Mouse (Mus musculus): ENCODE measurements around the gene Gpr142. TPM values are rescaled to one million over a fixed set of nuclear protein-coding genes. Genes with fewer than 3 reads are reported as not detected.

Gene Gpr142
- polyA plus RNA-seq, 1 experiment from 2014 or later, result not detected

GRCm38 (mm10) chr11:114807025-114807424 is 8.3 kb downstream of the Gpr142 start:
- Histone ChIP-seq H3K4me3 (replicated peaks; ENCODE audit: low read depth, low read length) (no peak overlapping the region), H3K9ac (replicated peaks; ENCODE audit: low read length) (no peak overlapping the region), H3K4me1 (ENCODE audit: control insufficient read depth, insufficient read depth, low read length) (peaks cover 15% of the 10 kb centered on the region; the same call in 1 of the 2 replicates), H3K27me3 (ENCODE audit: control insufficient read depth, insufficient read depth, low read length) (no peaks in the 10 kb centered on the region), H3K9me3 (ENCODE audit: control insufficient read depth, low read length) (no peaks in the 10 kb centered on the region), H3K27ac (replicated peaks; ENCODE audit: low read depth, low read length) (no peak overlapping the region), H3K4me2 (ENCODE audit: low read length) (no peak overlapping the region), H3K36me3 (ENCODE audit: control insufficient read depth, insufficient read depth, low read length) (no peaks in the 10 kb centered on the region)
- WGBS, result 52% methylated on average over 2 of the region's 2 CpGs
- DNase-seq (no peak), ATAC-seq (ENCODE audit: low FRiP score, low TSS enrichment) (no peak)

- Histone ChIP-seq H3K4me3 (replicated peaks; ENCODE audit: low read depth, low read length) (no peak overlapping the region), H3K27ac (replicated peaks; ENCODE audit: low read depth, low read length) (no peak overlapping the region), H3K4me2 (ENCODE audit: low read length) (no peak overlapping the region), H3K9me3 (ENCODE audit: control insufficient read depth, low read length) (no peaks in the 10 kb centered on the region), H3K27me3 (ENCODE audit: control insufficient read depth, insufficient read depth, low read length) (no peaks in the 10 kb centered on the region), H3K4me1 (ENCODE audit: control insufficient read depth, insufficient read depth, low read length) (peaks cover 14% of the 10 kb centered on the region; the same call in 1 of the 2 replicates), H3K36me3 (ENCODE audit: control insufficient read depth, insufficient read depth, low read length) (no peaks in the 10 kb centered on the region), H3K9ac (replicated peaks; ENCODE audit: low read length) (no peak overlapping the region)
- no peak for DNase-seq
- no peak for ATAC-seq (ENCODE audit: low FRiP score, low TSS enrichment)
- WGBS, result 21% methylated on average over 14 of the region's 14 CpGs
Observed at GRCm38 (mm10) chr11:114807686-114808427, 9.1 kb downstream of the Gpr142 start.

GRCm38 (mm10) chr11:114809371-114809770 is 10.6 kb downstream of the Gpr142 start:
- no peak overlapping the region for H3K27ac ChIP-seq (replicated peaks; ENCODE audit: low read depth, low read length)
- H3K9ac ChIP-seq (replicated peaks; ENCODE audit: low read length), result no peak overlapping the region
- WGBS, result 94% methylated on average over 1 of the region's 1 CpGs
- ATAC-seq (ENCODE audit: low FRiP score, low TSS enrichment), result no peak
- H3K9me3 ChIP-seq (ENCODE audit: control insufficient read depth, low read length), result no peaks in the 10 kb centered on the region
- H3K4me1 ChIP-seq (ENCODE audit: control insufficient read depth, insufficient read depth, low read length), result peaks cover 6% of the 10 kb centered on the region; the same call in 1 of the 2 replicates
- H3K4me3 ChIP-seq (replicated peaks; ENCODE audit: low read depth, low read length), result no peak overlapping the region
- no peaks in the 10 kb centered on the region for H3K27me3 ChIP-seq (ENCODE audit: control insufficient read depth, insufficient read depth, low read length)
- H3K4me2 ChIP-seq (ENCODE audit: low read length), result no peak overlapping the region
- DNase-seq, result no peak
- no peaks in the 10 kb centered on the region for H3K36me3 ChIP-seq (ENCODE audit: control insufficient read depth, insufficient read depth, low read length)

- H3K4me1 ChIP-seq (ENCODE audit: control insufficient read depth, insufficient read depth, low read length), result peaks cover 6% of the 10 kb centered on the region; the same call in 1 of the 2 replicates
- 21% methylated on average over 4 of the region's 4 CpGs for WGBS
- no peak overlapping the region for H3K4me3 ChIP-seq (replicated peaks; ENCODE audit: low read depth, low read length)
- no peak overlapping the region for H3K9ac ChIP-seq (replicated peaks; ENCODE audit: low read length)
- no peaks in the 10 kb centered on the region for H3K9me3 ChIP-seq (ENCODE audit: control insufficient read depth, low read length)
- no peaks in the 10 kb centered on the region for H3K36me3 ChIP-seq (ENCODE audit: control insufficient read depth, insufficient read depth, low read length)
- no peak for ATAC-seq (ENCODE audit: low FRiP score, low TSS enrichment)
- no peaks in the 10 kb centered on the region for H3K27me3 ChIP-seq (ENCODE audit: control insufficient read depth, insufficient read depth, low read length)
- DNase-seq, result no peak
- no peak overlapping the region for H3K4me2 ChIP-seq (ENCODE audit: low read length)
- no peak overlapping the region for H3K27ac ChIP-seq (replicated peaks; ENCODE audit: low read depth, low read length)
Observed at GRCm38 (mm10) chr11:114810344-114810743, 11.6 kb downstream of the Gpr142 start.

GRCm38 (mm10) chr11:114812731-114813240 is 14.1 kb downstream of the Gpr142 start:
- H3K36me3 ChIP-seq (ENCODE audit: control insufficient read depth, insufficient read depth, low read length), result no peaks in the 10 kb centered on the region
- no peaks in the 10 kb centered on the region for H3K9me3 ChIP-seq (ENCODE audit: control insufficient read depth, low read length)
- DNase-seq (peak; percentile 90), ATAC-seq (ENCODE audit: low FRiP score, low TSS enrichment) (no peak; the same call in 1 of the 2 replicates)
- H3K27me3 ChIP-seq (ENCODE audit: control insufficient read depth, insufficient read depth, low read length), result no peaks in the 10 kb centered on the region
- no peaks in the 10 kb centered on the region for H3K4me1 ChIP-seq (ENCODE audit: control insufficient read depth, insufficient read depth, low read length)
- no peak overlapping the region for H3K4me3 ChIP-seq (replicated peaks; ENCODE audit: low read depth, low read length)
- no peak overlapping the region for H3K27ac ChIP-seq (replicated peaks; ENCODE audit: low read depth, low read length)
- H3K4me2 ChIP-seq (ENCODE audit: low read length), result no peak overlapping the region
- H3K9ac ChIP-seq (replicated peaks; ENCODE audit: low read length), result no peak overlapping the region
- 17% methylated on average over 6 of the region's 6 CpGs for WGBS

- no peaks in the 10 kb centered on the region for H3K27me3 ChIP-seq (ENCODE audit: control insufficient read depth, insufficient read depth, low read length)
- no peak overlapping the region for H3K27ac ChIP-seq (replicated peaks; ENCODE audit: low read depth, low read length)
- H3K9ac ChIP-seq (replicated peaks; ENCODE audit: low read length), result no peak overlapping the region
- no peaks in the 10 kb centered on the region for H3K9me3 ChIP-seq (ENCODE audit: control insufficient read depth, low read length)
- no peaks in the 10 kb centered on the region for H3K4me1 ChIP-seq (ENCODE audit: control insufficient read depth, insufficient read depth, low read length)
- ATAC-seq (ENCODE audit: low FRiP score, low TSS enrichment) (no peak), DNase-seq (no peak)
- H3K4me3 ChIP-seq (replicated peaks; ENCODE audit: low read depth, low read length), result no peak overlapping the region
- H3K36me3 ChIP-seq (ENCODE audit: control insufficient read depth, insufficient read depth, low read length), result no peaks in the 10 kb centered on the region
- 81% methylated on average over 11 of the region's 11 CpGs for WGBS
- H3K4me2 ChIP-seq (ENCODE audit: low read length), result no peak overlapping the region
Observed at GRCm38 (mm10) chr11:114814873-114815592, 16.3 kb downstream of the Gpr142 start.

GRCm38 (mm10) chr11:114816934-114817333 is 18.2 kb downstream of the Gpr142 start:
- no peaks in the 10 kb centered on the region for H3K4me1 ChIP-seq (ENCODE audit: control insufficient read depth, insufficient read depth, low read length)
- no peaks in the 10 kb centered on the region for H3K27me3 ChIP-seq (ENCODE audit: control insufficient read depth, insufficient read depth, low read length)
- ATAC-seq (ENCODE audit: low FRiP score, low TSS enrichment) (no peak), DNase-seq (no peak)
- no peaks in the 10 kb centered on the region for H3K36me3 ChIP-seq (ENCODE audit: control insufficient read depth, insufficient read depth, low read length)
- no peak overlapping the region for H3K4me2 ChIP-seq (ENCODE audit: low read length)
- no peak overlapping the region for H3K27ac ChIP-seq (replicated peaks; ENCODE audit: low read depth, low read length)
- no peak overlapping the region for H3K9ac ChIP-seq (replicated peaks; ENCODE audit: low read length)
- no peaks in the 10 kb centered on the region for H3K9me3 ChIP-seq (ENCODE audit: control insufficient read depth, low read length)
- WGBS, result 89% methylated on average over 4 of the region's 4 CpGs
- H3K4me3 ChIP-seq (replicated peaks; ENCODE audit: low read depth, low read length), result no peak overlapping the region

GRCm38 (mm10) chr11:114818185-114818584 is 19.5 kb downstream of the Gpr142 start:
- 97% methylated on average over 7 of the region's 7 CpGs for WGBS
- ATAC-seq (ENCODE audit: low FRiP score, low TSS enrichment) (no peak), DNase-seq (no peak)
- no peaks in the 10 kb centered on the region for H3K9me3 ChIP-seq (ENCODE audit: control insufficient read depth, low read length)
- H3K27ac ChIP-seq (replicated peaks; ENCODE audit: low read depth, low read length), result no peak overlapping the region
- H3K27me3 ChIP-seq (ENCODE audit: control insufficient read depth, insufficient read depth, low read length), result no peaks in the 10 kb centered on the region
- no peak overlapping the region for H3K9ac ChIP-seq (replicated peaks; ENCODE audit: low read length)
- H3K4me2 ChIP-seq (ENCODE audit: low read length), result no peak overlapping the region
- H3K4me1 ChIP-seq (ENCODE audit: control insufficient read depth, insufficient read depth, low read length), result peaks cover 4% of the 10 kb centered on the region; the same call in 1 of the 2 replicates
- no peak overlapping the region for H3K4me3 ChIP-seq (replicated peaks; ENCODE audit: low read depth, low read length)
- H3K36me3 ChIP-seq (ENCODE audit: control insufficient read depth, insufficient read depth, low read length), result no peaks in the 10 kb centered on the region
